Mouse (Mus musculus) hindbrain, embryonic 13.5 days (tissue): ENCODE measurements around the gene Krt10. TPM values are rescaled to one million over a fixed set of nuclear protein-coding genes. Genes with fewer than 3 reads are reported as not detected.

Source experiments
- ATAC-seq: fragments of 200-750 bp; cut with Nextera tagmentation; 2 replicates; pipeline ENCODE4 v1.8.0; 2017; ENCODE audit warnings: moderate TSS enrichment; ENCODE audit not compliant: low FRiP score
- H3K27ac ChIP-seq: fragments of 300-500 bp; sonication (generic); 2 replicates; pipeline ENCODE4 v1.5.1; 2015; ENCODE audit warnings: inconsistent platforms, mild to moderate bottlenecking, moderate library complexity
- H3K27me3 ChIP-seq: fragments of 300-500 bp; sonication (generic); 2 replicates; pipeline ENCODE4 v1.6.1; 2015; ENCODE audit warnings: mild to moderate bottlenecking, inconsistent platforms
- H3K36me3 ChIP-seq: fragments of 300-500 bp; sonication (generic); 2 replicates; pipeline ENCODE4 v1.6.1; 2015; ENCODE audit warnings: mild to moderate bottlenecking, inconsistent platforms
- H3K4me1 ChIP-seq: fragments of 300-500 bp; sonication (generic); replicated peaks from 2 replicates; pipeline ENCODE4 v1.6.1; 2015; ENCODE audit warnings: inconsistent platforms
- H3K4me2 ChIP-seq: fragments of 300-500 bp; sonication (generic); 2 replicates; pipeline ENCODE4 v1.6.1; 2015; ENCODE audit warnings: inconsistent platforms, mild to moderate bottlenecking, moderate library complexity
- H3K4me3 ChIP-seq: fragments of 300-500 bp; sonication (generic); 2 replicates; pipeline ENCODE4 v1.5.1; 2015; ENCODE audit warnings: mild to moderate bottlenecking, inconsistent platforms
- H3K9ac ChIP-seq: fragments of 300-500 bp; sonication (generic); 2 replicates; pipeline ENCODE4 v1.6.1; 2015; ENCODE audit warnings: mild to moderate bottlenecking, inconsistent platforms
- H3K9me3 ChIP-seq: fragments of 300-500 bp; sonication (generic); 2 replicates; pipeline ENCODE4 v1.6.1; 2016; ENCODE audit warnings: inconsistent platforms
- WGBS: fragments of 180-500 bp; shearing (Covaris S2); methylation state at CpG from one replicate; pipeline ENCODE4 v1.1.7; 2015; 5-methylcytosine and 5-hydroxymethylcytosine counted together
- polyA plus RNA-seq: library from polyadenylated mRNA; unstranded; fragments of >200 nt; fragmentation: Nextera tagmentation; extraction: Ambion mirVana; gene quantifications from 2 replicates; pipeline ENCODE4 v1.2.1, GENCODE M21; 2015

The Krt10 gene
- polyA plus RNA-seq, 1 experiment from 2014 or later, result 41.6 TPM

GRCm38 (mm10) chr11:99369229-99369628 is 19.9 kb downstream of the Krt10 start:
- H3K27me3 ChIP-seq, result 0 out of 2 replicates have a peak, but pooled peaks cover 8% of the 10 kb centered on the region
- whole genome bisulfite sequencing, result 11% methylated on average over 3 of the region's 3 CpGs
- H3K9me3 ChIP-seq, result no peaks in the 10 kb centered on the region
- H3K4me2 ChIP-seq, result no peak overlapping the region
- no peak overlapping the region for H3K27ac ChIP-seq
- no peak overlapping the region for H3K9ac ChIP-seq
- no peak overlapping the region for H3K4me3 ChIP-seq
- no peaks in the 10 kb centered on the region for H3K36me3 ChIP-seq
- ATAC-seq, result no peak
- no peaks in the 10 kb centered on the region for H3K4me1 ChIP-seq

- no peak overlapping the region for H3K4me3 ChIP-seq
- H3K27me3 ChIP-seq, result 0 out of 2 replicates have a peak, but pooled peaks cover 5% of the 10 kb centered on the region
- no peaks in the 10 kb centered on the region for H3K4me1 ChIP-seq
- H3K4me2 ChIP-seq, result no peak overlapping the region
- no peaks in the 10 kb centered on the region for H3K36me3 ChIP-seq
- no peak overlapping the region for H3K9ac ChIP-seq
- no peak for ATAC-seq
- no peak overlapping the region for H3K27ac ChIP-seq
- no peaks in the 10 kb centered on the region for H3K9me3 ChIP-seq
- WGBS, result 49% methylated on average over 10 of the region's 10 CpGs
These were observed 22.4 kb downstream of the Krt10 start for GRCm38 (mm10) chr11:99366791-99367190.

- H3K9me3 ChIP-seq, result no peaks in the 10 kb centered on the region
These were observed 24.8 kb downstream of the Krt10 start for GRCm38 (mm10) chr11:99364412-99364811.

GRCm38 (mm10) chr11:99361423-99361822 is 27.7 kb downstream of the Krt10 start:
- Histone ChIP-seq H3K4me2 (no peak overlapping the region), H3K9ac (no peak overlapping the region), H3K4me3 (no peak overlapping the region), H3K4me1 (no peaks in the 10 kb centered on the region), H3K27me3 (no peaks in the 10 kb centered on the region), H3K27ac (no peak overlapping the region), H3K9me3 (no peaks in the 10 kb centered on the region), H3K36me3 (no peaks in the 10 kb centered on the region)
- no peak for ATAC-seq
- 91% methylated on average over 8 of the region's 8 CpGs for WGBS

More at GRCm38 (mm10) chr11:99364412-99364811, 24.8 kb downstream of the Krt10 start:
- WGBS, result 29% methylated on average over 9 of the region's 9 CpGs
- H3K36me3 ChIP-seq, result no peaks in the 10 kb centered on the region
- 0 out of 2 replicates have a peak, but pooled peaks cover 5% of the 10 kb centered on the region for H3K27me3 ChIP-seq
- H3K4me3 ChIP-seq, result no peak overlapping the region
- H3K9ac ChIP-seq, result no peak overlapping the region
- no peak overlapping the region for H3K27ac ChIP-seq
- ATAC-seq, result no peak
- H3K4me1 ChIP-seq, result no peaks in the 10 kb centered on the region
- no peak overlapping the region for H3K4me2 ChIP-seq

GRCm38 (mm10) chr11:99351004-99351403 is 38.2 kb downstream of the Krt10 start, which contains the start of gene Krt27:
TSS of gene Krt27 (minus strand) at chr11:99351104.
- no peak for ATAC-seq
- no peaks in the 10 kb centered on the region for H3K4me1 ChIP-seq
- H3K27ac ChIP-seq, result no peak within 1 kb of the TSS
- 86% methylated on average over 12 of the region's 12 CpGs for WGBS
- H3K9me3 ChIP-seq, result no peaks in the 10 kb centered on the region
- no peaks in the 10 kb centered on the region for H3K27me3 ChIP-seq
- no peak within 1 kb of the TSS for H3K9ac ChIP-seq
- no peak within 1 kb of the TSS for H3K4me2 ChIP-seq
- H3K4me3 ChIP-seq, result no peak within 1 kb of the TSS
- H3K36me3 ChIP-seq, result no peaks in the 10 kb centered on the region

- H3K9ac ChIP-seq, result no peak overlapping the region
- H3K4me2 ChIP-seq, result no peak overlapping the region
- no peak for ATAC-seq
- no peak overlapping the region for H3K4me3 ChIP-seq
- H3K27ac ChIP-seq, result peak overlapping the region; percentile 35; the same call in 1 of the 2 replicates
- H3K4me1 ChIP-seq, result peaks cover 6% of the 10 kb centered on the region
- WGBS, result 20% methylated on average over 11 of the region's 11 CpGs
- H3K27me3 ChIP-seq, result no peaks in the 10 kb centered on the region
- no peaks in the 10 kb centered on the region for H3K36me3 ChIP-seq
- H3K9me3 ChIP-seq, result no peaks in the 10 kb centered on the region
These were observed 49.8 kb downstream of the Krt10 start for GRCm38 (mm10) chr11:99339299-99339847.

- no peaks in the 10 kb centered on the region for H3K36me3 ChIP-seq
- ATAC-seq, result no peak
These were observed 51.3 kb downstream of the Krt10 start, which contains the start of gene Krt26 for GRCm38 (mm10) chr11:99337866-99338265. TSS of gene Krt26 (minus strand) at chr11:99337966.

More at GRCm38 (mm10) chr11:99337866-99338265, 51.3 kb downstream of the Krt10 start, which contains the start of gene Krt26:
- Histone ChIP-seq H3K4me1 (peaks cover 14% of the 10 kb centered on the region), H3K9me3 (no peaks in the 10 kb centered on the region), H3K27ac (no peak within 1 kb of the TSS), H3K4me3 (no peak within 1 kb of the TSS), H3K4me2 (no peak within 1 kb of the TSS), H3K9ac (no peak within 1 kb of the TSS), H3K27me3 (no peaks in the 10 kb centered on the region)
- 88% methylated on average over 11 of the region's 11 CpGs for WGBS

Other genes starting within 250 kb of the Krt10 start
- not detected in 2 replicates for gene Ccr7, start 234.3 kb downstream of the Krt10 start, polyA plus RNA-seq
- 344 and 354 TPM in 2 replicates for gene Smarce1, start 158.3 kb downstream of the Krt10 start, polyA plus RNA-seq
- 3.9 and 4.1 TPM in 2 replicates for gene Krt222, start 145.3 kb downstream of the Krt10 start, polyA plus RNA-seq
- gene Krt24, start 104.1 kb downstream of the Krt10 start, polyA plus RNA-seq, result 0.09 TPM in 1 of 2 replicates, not detected in the other
- 0.19 and 0.35 TPM in 2 replicates for gene Krt25, start 66.4 kb downstream of the Krt10 start, polyA plus RNA-seq
- 0.13 and 0.21 TPM in 2 replicates for gene Krt26, start 51.4 kb downstream of the Krt10 start, polyA plus RNA-seq
- not detected in 2 replicates for gene Krt27, start 38.3 kb downstream of the Krt10 start, polyA plus RNA-seq
- gene Krt28, start 14.5 kb downstream of the Krt10 start, polyA plus RNA-seq, result 0.43 and 0.47 TPM in 2 replicates
- 0.13 TPM in 1 of 2 replicates, not detected in the other for gene Krt12, start 32.9 kb upstream of the Krt10 start, polyA plus RNA-seq
- gene Krt20, start 48.8 kb upstream of the Krt10 start, polyA plus RNA-seq, result 0.17 and 0.22 TPM in 2 replicates
- gene Krt23, start 103.8 kb upstream of the Krt10 start, polyA plus RNA-seq, result 0.10 and 0.17 TPM in 2 replicates
- not detected in 2 replicates for gene Krt39, start 132.0 kb upstream of the Krt10 start, polyA plus RNA-seq
- not detected in 2 replicates for gene Krt40, start 153.8 kb upstream of the Krt10 start, polyA plus RNA-seq
- gene Krtap3-3, start 161.5 kb upstream of the Krt10 start, polyA plus RNA-seq, result not detected in 2 replicates
- gene Krtap3-2, start 167.5 kb upstream of the Krt10 start, polyA plus RNA-seq, result not detected in 2 replicates
- not detected in 2 replicates for gene Gm11939, start 170.1 kb upstream of the Krt10 start, polyA plus RNA-seq
- not detected in 2 replicates for gene Krtap3-1, start 177.3 kb upstream of the Krt10 start, polyA plus RNA-seq
- not detected in 2 replicates for gene Krtap1-5, start 191.7 kb upstream of the Krt10 start, polyA plus RNA-seq
- not detected in 2 replicates for gene Krtap1-4, start 194.3 kb upstream of the Krt10 start, polyA plus RNA-seq
- not detected in 2 replicates for gene Krtap1-3, start 202.0 kb upstream of the Krt10 start, polyA plus RNA-seq
- gene Krtap9-3, start 208.7 kb upstream of the Krt10 start, polyA plus RNA-seq, result not detected in 2 replicates
- not detected in 2 replicates for gene Gm11938, start 213.9 kb upstream of the Krt10 start, polyA plus RNA-seq
- gene Gm11937, start 220.8 kb upstream of the Krt10 start, polyA plus RNA-seq, result not detected in 2 replicates
- gene Krtap2-4, start 225.5 kb upstream of the Krt10 start, polyA plus RNA-seq, result not detected in 2 replicates
- not detected in 2 replicates for gene Gm11562, start 231.1 kb upstream of the Krt10 start, polyA plus RNA-seq
- not detected in 2 replicates for gene Krtap4-1, start 238.9 kb upstream of the Krt10 start, polyA plus RNA-seq
- not detected in 2 replicates for gene Krtap4-2, start 245.7 kb upstream of the Krt10 start, polyA plus RNA-seq